Mouse (Mus musculus): ENCODE results near the gene D10Wsu102e. TPM values are rescaled to one million over a fixed set of nuclear protein-coding genes. Genes with fewer than 3 reads are reported as not detected.

The D10Wsu102e gene
- polyA plus RNA-seq, 1 experiment from 2014 or later = 0.80 TPM

DNA sequence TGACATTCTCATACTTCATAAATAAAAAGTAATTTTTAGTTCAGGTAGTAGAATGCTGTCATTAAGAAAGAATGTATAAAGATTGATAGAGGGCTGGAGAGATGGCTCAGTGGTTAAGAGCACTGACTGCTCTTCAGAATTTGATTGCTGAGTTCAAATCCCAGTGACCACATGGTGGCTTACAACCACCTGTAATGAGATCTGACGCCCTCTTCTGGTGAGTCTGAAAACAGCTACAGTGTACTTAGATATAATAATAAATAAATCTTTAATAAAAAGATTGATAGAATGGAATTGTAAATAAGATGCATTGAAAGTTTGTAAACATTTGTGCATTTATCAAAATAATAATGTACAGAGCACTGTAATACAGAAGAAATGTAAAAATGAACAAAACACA, 176.4 kb downstream of the D10Wsu102e start:
- no peak for DNase-seq (ENCODE audit: low spot score)
- H3K27ac ChIP-seq = no peak overlapping the region
- H3K4me3 ChIP-seq = no peak overlapping the region
- H3K27me3 ChIP-seq (ENCODE audit: insufficient read depth, poor library complexity, severe bottlenecking) = peaks cover 6% of the 10 kb centered on the region; the same call in 1 of the 2 replicates
- H3K9me3 ChIP-seq = no peaks in the 10 kb centered on the region
- peaks cover 15% of the 10 kb centered on the region for H3K4me1 ChIP-seq
- WGBS = 2% methylated on average over 1 of the region's 1 CpGs
- H3K36me3 ChIP-seq = no peaks in the 10 kb centered on the region

Other genes with a start within 250 kb of the D10Wsu102e start
- gene Slc41a2, start 22.3 kb upstream of the D10Wsu102e start, polyA plus RNA-seq (2016; fragmentation: Nextera tagmentation; extraction: Ambion mirVana) = 0.15 and 0.47 TPM in 2 replicates
- 3.7 and 8.6 TPM in 2 replicates for gene Aldh1l2, start 173.9 kb downstream of the D10Wsu102e start, polyA plus RNA-seq (2016; fragmentation: Nextera tagmentation; extraction: Ambion mirVana)
- gene Washc4, start 183.5 kb downstream of the D10Wsu102e start, polyA plus RNA-seq (2016; fragmentation: Nextera tagmentation; extraction: Ambion mirVana) = 29.6 and 32.1 TPM in 2 replicates

Data from heart, embryonic 10.5 days (tissue).